Mouse (Mus musculus) bone marrow macrophage, adult 2 months (primary cell): ENCODE measurements at regions not wholly inside any gene's neighbourhood (a gene's known extent, or its start where the extent isn't known, plus 50 kb on each side); places are given as distances from the start of the nearest gene placed in this dataset.

ENCODE experiments used
- CTCF ChIP-seq: IDR thresholded peaks from 2 replicates; pipeline ENCODE4 v1.5.1; 2012; ENCODE audit warnings: low read depth, mild to moderate bottlenecking, low read length, moderate library complexity
- POLR2A ChIP-seq: IDR thresholded peaks from 2 replicates; pipeline ENCODE4 v1.6.1; 2012; ENCODE audit warnings: mild to moderate bottlenecking, low read depth, low read length, borderline replicate concordance

DNA sequence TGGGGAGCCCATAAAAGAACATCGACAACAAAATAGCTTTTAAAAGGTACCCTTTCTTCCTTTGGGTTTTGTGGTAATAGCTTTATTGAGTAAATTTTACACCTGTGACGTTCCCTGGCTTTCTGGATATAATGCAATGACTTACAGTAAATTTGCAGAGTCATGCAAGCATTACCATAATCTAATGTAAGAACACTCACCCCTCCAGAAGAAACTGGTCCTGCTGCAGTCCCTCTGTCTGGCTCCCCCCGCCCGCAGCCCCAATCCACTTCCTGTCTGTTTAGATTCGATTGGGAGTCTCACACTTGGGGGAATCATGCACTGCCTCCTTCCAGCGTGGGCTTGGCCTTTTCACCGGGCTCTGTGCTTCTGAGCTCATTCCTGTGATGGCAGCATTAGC, 88.6 kb upstream of the Mki67 start:
- TF ChIP-seq CTCF (no peak), POLR2A (no peak)
